Mouse (Mus musculus) kidney, adult 2 months (tissue): ENCODE measurements around the gene Polr1b.

Experiments used
- CTCF ChIP-seq: fragments of 200-500 bp; conservative IDR thresholded peaks from 2 replicates; pipeline ENCODE4 v1.5.1; 2011; ENCODE audit warnings: low read depth, mild to moderate bottlenecking, control low read depth, low read length, moderate library complexity, mixed read lengths; ENCODE audit not compliant: insufficient read depth, insufficient read length
- POLR2A ChIP-seq: fragments of 200-500 bp; IDR thresholded peaks from one replicate; pipeline ENCODE4 v1.6.1; 2011; ENCODE audit warnings: low read depth, low read length, control low read depth

- peak; percentile 94 for TF ChIP-seq CTCF
- no peak for TF ChIP-seq POLR2A
Observed at GRCm38 (mm10) chr2:129174474-129174873, 73.7 kb downstream of the Polr1b start.
